Mouse (Mus musculus): ENCODE measurements around the gene Slc7a8. TPM values are rescaled to one million over a fixed set of nuclear protein-coding genes. Genes with fewer than 3 reads are reported as not detected.

Slc7a8 gene
- polyA plus RNA-seq, 1 experiment from 2014 or later, result 4.4 TPM

DNA sequence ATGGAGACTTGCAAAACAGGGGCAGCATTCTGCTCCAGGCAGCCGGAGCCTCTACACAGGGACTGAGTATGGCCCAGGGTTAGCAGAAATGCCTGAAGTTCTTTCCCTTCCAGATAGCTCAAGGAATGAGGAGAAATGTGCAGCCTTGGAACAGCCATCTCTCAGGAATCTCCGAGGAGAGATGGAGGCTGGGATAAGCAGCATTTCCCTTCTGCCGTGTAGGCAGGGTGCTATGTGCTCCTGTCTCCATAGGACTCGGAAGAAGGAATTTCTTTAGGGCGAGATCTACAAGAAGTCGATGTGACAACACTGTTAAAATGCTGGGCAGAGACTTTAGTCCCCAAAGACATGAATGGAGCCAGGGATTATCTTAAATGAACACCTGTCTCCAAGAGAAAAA, 28.8 kb downstream of the Slc7a8 start:
- Histone ChIP-seq H3K9me3 (no peaks in the 10 kb centered on the region), H3K4me1 (0 out of 2 replicates have a peak, but pooled peaks cover 8% of the 10 kb centered on the region), H3K4me3 (no peak overlapping the region), H3K27ac (no peak overlapping the region), H3K36me3 (no peaks in the 10 kb centered on the region), H3K27me3 (no peaks in the 10 kb centered on the region), H3K9ac (no peak overlapping the region), H3K4me2 (replicated peaks) (no peak overlapping the region)
- ATAC-seq (ENCODE audit: insufficient number of reproducible peaks, insufficient read depth, low FRiP score, low TSS enrichment), result no peak
- WGBS, result 80% methylated on average over 6 of the region's 6 CpGs

- H3K27ac ChIP-seq, result no peak overlapping the region
- no peaks in the 10 kb centered on the region for H3K36me3 ChIP-seq
- H3K9me3 ChIP-seq, result no peaks in the 10 kb centered on the region
- 76% methylated on average over 1 of the region's 1 CpGs for WGBS
- H3K4me1 ChIP-seq, result 0 out of 2 replicates have a peak, but pooled peaks cover 8% of the 10 kb centered on the region
- H3K27me3 ChIP-seq, result no peaks in the 10 kb centered on the region
- H3K4me3 ChIP-seq, result no peak overlapping the region
- H3K4me2 ChIP-seq (replicated peaks), result no peak overlapping the region
- no peak for ATAC-seq (ENCODE audit: insufficient number of reproducible peaks, insufficient read depth, low FRiP score, low TSS enrichment)
- H3K9ac ChIP-seq, result no peak overlapping the region
Measured at GRCm38 (mm10) chr14:54751768-54752167, 30.0 kb downstream of the Slc7a8 start.

- H3K4me1 ChIP-seq, result 0 out of 2 replicates have a peak, but pooled peaks cover 2% of the 10 kb centered on the region
- H3K9me3 ChIP-seq, result no peaks in the 10 kb centered on the region
- no peak overlapping the region for H3K4me2 ChIP-seq (replicated peaks)
- H3K36me3 ChIP-seq, result no peaks in the 10 kb centered on the region
- no peak overlapping the region for H3K27ac ChIP-seq
- 67% methylated on average over 4 of the region's 4 CpGs for WGBS
- H3K4me3 ChIP-seq, result no peak overlapping the region
- no peaks in the 10 kb centered on the region for H3K27me3 ChIP-seq
- no peak for ATAC-seq (ENCODE audit: insufficient number of reproducible peaks, insufficient read depth, low FRiP score, low TSS enrichment)
- no peak overlapping the region for H3K9ac ChIP-seq
Measured at GRCm38 (mm10) chr14:54749238-54749637, 32.5 kb downstream of the Slc7a8 start.

DNA sequence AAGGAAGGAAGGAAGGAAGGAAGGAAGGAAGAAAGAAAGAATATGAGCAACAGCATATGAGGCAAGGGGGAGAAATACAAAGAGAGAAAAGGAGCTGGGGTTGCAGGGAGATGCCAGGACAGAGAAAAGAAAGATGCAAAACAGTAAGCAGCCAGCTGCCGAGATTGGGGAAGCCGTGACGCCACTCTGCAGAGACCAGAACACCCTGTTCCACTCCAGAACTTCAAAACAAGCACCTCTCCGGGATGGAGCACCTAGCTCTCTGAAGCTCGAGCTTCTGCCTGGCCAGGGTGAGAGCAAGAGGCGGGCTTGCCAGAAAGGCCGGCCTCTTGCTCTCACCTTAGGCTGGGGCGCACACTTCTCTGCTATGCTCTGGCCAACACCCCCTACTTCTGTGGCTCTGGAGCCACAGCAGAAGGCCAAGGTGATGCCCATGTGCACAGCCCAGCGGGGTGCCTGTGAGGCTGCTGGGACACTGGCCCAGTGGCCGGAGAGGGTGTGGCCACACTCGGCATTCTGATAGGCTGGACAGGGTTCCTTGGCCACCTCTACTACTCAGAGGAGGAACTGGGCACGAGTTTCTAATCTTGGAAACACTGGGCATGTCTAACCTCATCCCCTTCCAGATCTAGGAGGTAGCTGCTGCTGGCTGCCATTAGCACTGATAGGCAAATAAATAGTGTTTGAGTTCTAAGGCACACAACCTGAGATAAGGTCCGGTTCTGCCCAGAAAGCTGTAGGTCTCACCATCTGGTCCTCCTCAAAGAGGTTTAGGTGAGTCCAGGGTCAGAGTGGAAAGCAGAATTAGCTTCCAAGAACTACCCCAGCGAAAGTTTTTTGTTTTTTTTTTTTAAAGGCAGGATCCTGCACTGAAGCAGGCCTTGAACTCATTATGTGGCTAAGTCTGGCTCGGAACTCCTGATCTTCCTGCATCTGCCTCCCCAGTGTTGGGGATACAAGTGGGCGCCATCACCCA, 33.5 kb downstream of the Slc7a8 start:
- Histone ChIP-seq H3K36me3 (no peaks in the 10 kb centered on the region), H3K9ac (no peak overlapping the region), H3K4me2 (replicated peaks) (no peak overlapping the region), H3K4me1 (no peaks in the 10 kb centered on the region), H3K4me3 (no peak overlapping the region), H3K27me3 (no peaks in the 10 kb centered on the region), H3K9me3 (no peaks in the 10 kb centered on the region), H3K27ac (no peak overlapping the region)
- ATAC-seq (ENCODE audit: insufficient number of reproducible peaks, insufficient read depth, low FRiP score, low TSS enrichment), result no peak
- 83% methylated on average over 16 of the region's 16 CpGs for WGBS

DNA sequence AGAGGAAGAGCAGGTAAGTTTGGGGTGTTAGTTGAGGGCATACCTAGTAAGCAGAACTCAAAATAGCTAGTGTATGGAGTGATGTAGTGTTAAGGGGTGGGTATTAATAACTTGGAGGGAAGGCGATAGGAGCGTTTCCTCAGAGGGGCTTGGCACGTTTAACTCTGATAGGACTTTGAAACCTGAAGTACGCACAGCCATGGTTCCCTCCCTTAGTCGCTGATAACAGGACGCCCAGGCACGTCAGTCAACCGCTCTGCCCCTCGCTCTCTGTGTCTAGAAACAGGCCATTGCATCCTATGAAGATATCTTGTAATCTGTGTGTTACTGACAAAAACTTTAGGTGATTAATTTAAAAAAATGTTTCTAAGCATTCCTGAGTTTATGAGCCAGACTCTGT, 35.7 kb downstream of the Slc7a8 start:
- no peaks in the 10 kb centered on the region for H3K27me3 ChIP-seq
- no peak overlapping the region for H3K9ac ChIP-seq
- no peak for ATAC-seq (ENCODE audit: insufficient number of reproducible peaks, insufficient read depth, low FRiP score, low TSS enrichment)
- no peak overlapping the region for H3K4me2 ChIP-seq (replicated peaks)
- no peak overlapping the region for H3K27ac ChIP-seq
- WGBS, result 92% methylated on average over 9 of the region's 9 CpGs
- H3K4me1 ChIP-seq, result peaks cover 9% of the 10 kb centered on the region
- H3K9me3 ChIP-seq, result no peaks in the 10 kb centered on the region
- H3K4me3 ChIP-seq, result no peak overlapping the region
- no peaks in the 10 kb centered on the region for H3K36me3 ChIP-seq

DNA sequence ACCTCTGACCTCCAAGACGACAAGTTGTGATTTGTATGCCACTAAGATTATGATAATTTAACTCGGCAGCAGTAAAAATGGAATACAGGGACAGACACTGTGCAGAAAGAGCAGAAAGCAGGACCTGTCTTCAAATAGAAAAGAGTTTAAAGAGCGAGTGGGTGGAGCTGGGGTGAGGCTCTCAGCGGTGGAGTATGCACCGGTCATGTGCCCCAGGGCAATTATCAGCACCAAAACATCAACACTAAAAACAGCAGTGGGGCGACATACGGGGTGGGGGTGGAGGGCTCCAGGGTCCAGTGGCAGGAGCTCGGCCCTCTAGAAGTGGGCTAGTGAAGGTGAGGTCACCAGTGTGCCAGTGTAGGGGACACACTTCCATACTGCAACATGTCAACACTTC, 37.3 kb downstream of the Slc7a8 start:
- ATAC-seq (ENCODE audit: insufficient number of reproducible peaks, insufficient read depth, low FRiP score, low TSS enrichment), result no peak
- Histone ChIP-seq H3K27ac (no peak overlapping the region), H3K27me3 (no peaks in the 10 kb centered on the region), H3K36me3 (no peaks in the 10 kb centered on the region), H3K9ac (no peak overlapping the region), H3K4me3 (no peak overlapping the region), H3K9me3 (no peaks in the 10 kb centered on the region), H3K4me2 (replicated peaks) (no peak overlapping the region), H3K4me1 (peaks cover 9% of the 10 kb centered on the region)
- 52% methylated on average over 8 of the region's 8 CpGs for WGBS

DNA sequence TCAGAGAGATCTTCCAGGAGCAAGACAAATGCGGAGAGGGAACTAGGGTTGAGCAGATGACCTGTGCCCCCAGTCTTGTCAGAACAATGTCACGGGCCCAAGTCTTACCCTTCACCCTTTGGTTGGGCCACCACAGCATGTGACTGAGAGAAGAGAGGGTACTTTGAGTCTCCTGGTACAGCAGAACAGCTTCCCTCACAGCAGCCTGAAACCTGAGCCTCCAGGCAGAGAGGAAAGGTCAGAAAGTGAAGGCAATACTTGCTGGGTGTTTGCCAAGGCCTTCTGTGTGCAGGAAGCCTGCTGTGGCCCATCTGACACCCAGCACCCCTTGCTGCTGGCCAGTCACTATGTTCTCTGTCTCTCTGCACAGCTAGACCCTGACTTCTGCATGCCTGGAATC, 39.4 kb downstream of the Slc7a8 start:
- H3K4me2 ChIP-seq (replicated peaks), result no peak overlapping the region
- no peak overlapping the region for H3K27ac ChIP-seq
- H3K4me1 ChIP-seq, result peaks cover 9% of the 10 kb centered on the region
- no peaks in the 10 kb centered on the region for H3K9me3 ChIP-seq
- no peak for ATAC-seq (ENCODE audit: insufficient number of reproducible peaks, insufficient read depth, low FRiP score, low TSS enrichment)
- no peaks in the 10 kb centered on the region for H3K27me3 ChIP-seq
- H3K9ac ChIP-seq, result no peak overlapping the region
- WGBS, result 60% methylated on average over 2 of the region's 2 CpGs
- no peaks in the 10 kb centered on the region for H3K36me3 ChIP-seq
- no peak overlapping the region for H3K4me3 ChIP-seq

DNA sequence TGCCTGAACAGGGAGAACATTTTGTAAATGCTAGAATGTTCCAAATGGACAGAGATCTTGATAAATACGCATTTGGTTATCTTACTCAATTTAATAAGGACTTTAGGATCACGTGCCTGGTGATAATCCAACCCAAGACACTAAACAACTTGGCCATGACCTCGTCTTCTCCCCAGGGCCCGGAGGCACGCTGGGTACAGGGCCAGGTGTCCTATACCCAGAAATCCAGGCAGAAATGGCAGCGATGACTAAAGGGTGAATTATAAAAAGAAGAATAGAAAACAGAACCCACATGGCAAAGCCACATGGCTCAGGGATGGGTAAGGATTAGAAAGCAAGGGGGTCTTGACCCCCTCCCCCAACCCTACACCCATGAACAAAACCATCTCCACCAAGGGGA, 40.0 kb downstream of the Slc7a8 start:
- ATAC-seq (ENCODE audit: insufficient number of reproducible peaks, insufficient read depth, low FRiP score, low TSS enrichment), result no peak
- H3K36me3 ChIP-seq, result no peaks in the 10 kb centered on the region
- H3K4me1 ChIP-seq, result peaks cover 9% of the 10 kb centered on the region
- H3K9ac ChIP-seq, result no peak overlapping the region
- H3K9me3 ChIP-seq, result no peaks in the 10 kb centered on the region
- no peaks in the 10 kb centered on the region for H3K27me3 ChIP-seq
- H3K27ac ChIP-seq, result no peak overlapping the region
- no peak overlapping the region for H3K4me2 ChIP-seq (replicated peaks)
- WGBS, result 75% methylated on average over 6 of the region's 6 CpGs
- H3K4me3 ChIP-seq, result no peak overlapping the region

DNA sequence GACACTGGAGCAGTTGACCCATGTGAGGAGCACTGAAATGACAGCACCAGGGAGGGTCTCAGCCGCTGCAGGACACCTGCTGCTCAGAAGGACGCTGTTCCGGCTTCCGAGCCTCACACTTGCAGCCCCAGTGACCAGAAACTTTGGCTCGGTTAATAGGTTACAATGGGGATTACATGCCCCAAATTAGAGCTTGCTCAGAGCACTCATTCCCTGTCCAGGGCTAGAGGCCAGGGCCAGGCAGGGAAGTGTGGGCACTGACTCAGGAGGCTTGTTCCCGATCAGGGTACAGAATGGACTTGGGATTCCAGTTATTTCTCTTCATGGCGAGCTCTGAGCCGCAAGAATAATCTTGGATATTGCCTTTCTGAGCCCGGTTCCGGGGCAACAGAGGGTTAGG, 44.1 kb downstream of the Slc7a8 start:
- Histone ChIP-seq H3K36me3 (no peaks in the 10 kb centered on the region), H3K27ac (no peak overlapping the region), H3K9me3 (no peaks in the 10 kb centered on the region), H3K9ac (no peak overlapping the region), H3K4me1 (peaks cover 6% of the 10 kb centered on the region), H3K27me3 (no peaks in the 10 kb centered on the region), H3K4me3 (no peak overlapping the region), H3K4me2 (replicated peaks) (no peak overlapping the region)
- WGBS, result 73% methylated on average over 10 of the region's 10 CpGs
- ATAC-seq (ENCODE audit: insufficient number of reproducible peaks, insufficient read depth, low FRiP score, low TSS enrichment), result no peak

- no peak overlapping the region for H3K27ac ChIP-seq
- 57% methylated on average over 14 of the region's 14 CpGs for WGBS
- no peaks in the 10 kb centered on the region for H3K36me3 ChIP-seq
- no peak overlapping the region for H3K9ac ChIP-seq
- H3K27me3 ChIP-seq, result no peaks in the 10 kb centered on the region
- H3K4me1 ChIP-seq, result no peaks in the 10 kb centered on the region
- H3K4me2 ChIP-seq (replicated peaks), result no peak overlapping the region
- no peaks in the 10 kb centered on the region for H3K9me3 ChIP-seq
- no peak for ATAC-seq (ENCODE audit: insufficient number of reproducible peaks, insufficient read depth, low FRiP score, low TSS enrichment)
- no peak overlapping the region for H3K4me3 ChIP-seq
Measured at GRCm38 (mm10) chr14:54736555-54737552, 44.9 kb downstream of the Slc7a8 start.

DNA sequence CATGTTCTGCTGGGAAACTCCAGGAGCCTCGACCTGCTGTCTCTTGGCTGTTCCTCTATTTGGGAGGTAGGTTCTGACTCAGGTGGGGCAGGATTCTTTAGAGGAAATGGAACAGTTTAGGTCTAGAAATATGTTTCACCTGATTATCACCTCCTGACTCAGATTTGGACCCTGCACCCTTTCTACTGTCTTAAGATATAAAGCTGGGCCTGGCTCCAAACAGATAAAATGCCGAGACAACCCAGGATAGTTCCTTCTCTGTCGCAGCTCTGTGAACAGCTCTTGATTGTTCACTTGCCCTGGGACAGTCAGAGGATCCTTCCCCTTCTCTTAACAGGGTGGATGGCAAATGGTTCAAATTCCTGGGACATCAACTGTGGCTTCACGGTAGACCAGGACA, 46.5 kb downstream of the Slc7a8 start:
- Histone ChIP-seq H3K9ac (no peak overlapping the region), H3K4me1 (no peaks in the 10 kb centered on the region), H3K27ac (no peak overlapping the region), H3K4me2 (replicated peaks) (no peak overlapping the region), H3K9me3 (no peaks in the 10 kb centered on the region), H3K36me3 (no peaks in the 10 kb centered on the region), H3K4me3 (no peak overlapping the region), H3K27me3 (no peaks in the 10 kb centered on the region)
- ATAC-seq (ENCODE audit: insufficient number of reproducible peaks, insufficient read depth, low FRiP score, low TSS enrichment), result no peak
- WGBS, result 75% methylated on average over 4 of the region's 4 CpGs
